Mouse (Mus musculus) intestine, postnatal 0 days (tissue): ENCODE measurements around the gene Inhbe. TPM values are rescaled to one million over a fixed set of nuclear protein-coding genes. Genes with fewer than 3 reads are reported as not detected.
"Not testable (repeated sequence)": the region's sequence is repeated elsewhere in the genome, so short reads cannot be mapped to it uniquely, and the experiment has no call there.

Source experiments
- ATAC-seq: fragments of 200-750 bp; cut with Nextera tagmentation; 2 replicates; pipeline ENCODE4 v1.8.0; 2017; ENCODE audit warnings: mild to moderate bottlenecking, moderate TSS enrichment, moderate library complexity
- H3K27ac ChIP-seq: fragments of 300-500 bp; sonication (generic); 2 replicates; pipeline ENCODE4 v1.5.1; 2014; ENCODE audit warnings: mild to moderate bottlenecking, low read depth, low read length, moderate library complexity
- H3K27me3 ChIP-seq: fragments of 300-500 bp; sonication (generic); replicated peaks from 2 replicates; pipeline ENCODE4 v1.6.1; 2014; ENCODE audit warnings: low read length, mixed read lengths; ENCODE audit not compliant: control insufficient read depth, insufficient read depth
- H3K36me3 ChIP-seq: fragments of 300-500 bp; sonication (generic); 2 replicates; pipeline ENCODE4 v1.6.1; 2014; ENCODE audit warnings: mild to moderate bottlenecking, moderate library complexity; ENCODE audit not compliant: control insufficient read depth, insufficient read depth
- H3K4me1 ChIP-seq: fragments of 300-500 bp; sonication (generic); replicated peaks from 2 replicates; pipeline ENCODE4 v1.6.1; 2014; ENCODE audit warnings: antibody characterized with exemption, low read length, mixed read lengths; ENCODE audit not compliant: control insufficient read depth, insufficient read depth
- H3K4me2 ChIP-seq: fragments of 300-500 bp; sonication (generic); replicated peaks from 2 replicates; pipeline ENCODE4 v1.6.1; 2014; ENCODE audit warnings: low read depth, mild to moderate bottlenecking, moderate library complexity
- H3K4me3 ChIP-seq: fragments of 300-500 bp; sonication (generic); 2 replicates; pipeline ENCODE4 v1.5.1; 2014; ENCODE audit warnings: low read depth, low read length
- H3K9ac ChIP-seq: fragments of 300-500 bp; sonication (generic); 2 replicates; pipeline ENCODE4 v1.6.1; 2014; ENCODE audit warnings: mild to moderate bottlenecking, low read depth, low read length
- H3K9me3 ChIP-seq: fragments of 300-500 bp; sonication (generic); 2 replicates; pipeline ENCODE4 v1.6.1; 2016; ENCODE audit warnings: mixed run types; ENCODE audit not compliant: control insufficient read depth
- CTCF ChIP-seq: sonication (generic); IDR thresholded peaks from 2 replicates; pipeline ENCODE4 v1.5.1; 2016; ENCODE audit warnings: low read depth, mild to moderate bottlenecking, control low read depth, antibody characterized with exemption, moderate library complexity
- WGBS: fragments of 180-500 bp; shearing (Covaris S2); extraction: QIAGEN DNeasy Blood & Tissue Kit; methylation state at CpG from one replicate; pipeline ENCODE4 v1.1.7; 2014; 5-methylcytosine and 5-hydroxymethylcytosine counted together
- polyA plus RNA-seq: library from polyadenylated mRNA; unstranded; fragments of >200 nt; fragmentation: Nextera tagmentation; extraction: Ambion mirVana; gene quantifications from 2 replicates; pipeline ENCODE4 v1.2.1, GENCODE M21; 2015

Inhbe gene
- polyA plus RNA-seq, 1 experiment from 2014 or later: 0.04 TPM

GRCm38 (mm10) chr10:127321621-127322020 lies 32.6 kb downstream of the Inhbe start, which contains the start of gene Arhgap9:
Arhgap9 (plus strand) TSS chr10:127321964.
- H3K4me3 ChIP-seq: no peak within 1 kb of the TSS
- H3K4me2 ChIP-seq: no peak within 1 kb of the TSS
- 0 out of 2 replicates have a peak, but pooled peaks cover 4% of the 10 kb centered on the region for H3K4me1 ChIP-seq
- H3K27me3 ChIP-seq: no peaks in the 10 kb centered on the region
- ATAC-seq: no peak
- no peak within 1 kb of the TSS for H3K9ac ChIP-seq
- WGBS: 74% methylated on average over 3 of the region's 3 CpGs
- no peak for TF ChIP-seq CTCF
- no peaks in the 10 kb centered on the region for H3K36me3 ChIP-seq
- H3K9me3 ChIP-seq: no peaks in the 10 kb centered on the region
- no peak within 1 kb of the TSS for H3K27ac ChIP-seq

GRCm38 (mm10) chr10:127319969-127320368 lies 34.2 kb downstream of the Inhbe start:
- ATAC-seq: no peak
- WGBS: 72% methylated on average over 7 of the region's 7 CpGs
- H3K4me3 ChIP-seq: no peak overlapping the region
- no peak overlapping the region for H3K27ac ChIP-seq
- no peaks in the 10 kb centered on the region for H3K9me3 ChIP-seq
- no peaks in the 10 kb centered on the region for H3K36me3 ChIP-seq
- no peak overlapping the region for H3K9ac ChIP-seq
- H3K4me2 ChIP-seq: no peak overlapping the region
- 0 out of 2 replicates have a peak, but pooled peaks cover 3% of the 10 kb centered on the region for H3K4me1 ChIP-seq
- H3K27me3 ChIP-seq: no peaks in the 10 kb centered on the region
- TF ChIP-seq CTCF: no peak

GRCm38 (mm10) chr10:127318009-127318408 lies 36.2 kb downstream of the Inhbe start:
- Histone ChIP-seq H3K9me3 (no peaks in the 10 kb centered on the region), H3K4me2 (no peak overlapping the region), H3K4me1 (no peaks in the 10 kb centered on the region), H3K27ac (no peak overlapping the region), H3K9ac (no peak overlapping the region), H3K36me3 (no peaks in the 10 kb centered on the region), H3K4me3 (no peak overlapping the region), H3K27me3 (no peaks in the 10 kb centered on the region)
- no peak for TF ChIP-seq CTCF
- no peak for ATAC-seq
- 38% methylated on average over 4 of the region's 4 CpGs for WGBS

GRCm38 (mm10) chr10:127317277-127317676 lies 36.9 kb downstream of the Inhbe start:
- no peaks in the 10 kb centered on the region for H3K4me1 ChIP-seq
- H3K36me3 ChIP-seq: no peaks in the 10 kb centered on the region
- H3K27ac ChIP-seq: no peak overlapping the region
- H3K27me3 ChIP-seq: no peaks in the 10 kb centered on the region
- ATAC-seq: no peak
- WGBS: 65% methylated on average over 2 of the region's 2 CpGs
- H3K9me3 ChIP-seq: no peaks in the 10 kb centered on the region
- no peak overlapping the region for H3K9ac ChIP-seq
- H3K4me2 ChIP-seq: no peak overlapping the region
- H3K4me3 ChIP-seq: no peak overlapping the region
- no peak for TF ChIP-seq CTCF

- H3K27ac ChIP-seq, H3K4me2 ChIP-seq, H3K9me3 ChIP-seq, H3K9ac ChIP-seq, H3K27me3 ChIP-seq, H3K36me3 ChIP-seq, H3K4me3 ChIP-seq, ATAC-seq, H3K4me1 ChIP-seq: not testable (repeated sequence)
- 85% methylated on average over 1 of the region's 1 CpGs for WGBS
Observed at GRCm38 (mm10) chr10:127314950-127315349, 39.3 kb downstream of the Inhbe start.

- 85% methylated on average over 5 of the region's 5 CpGs for WGBS
- not testable (repeated sequence) for H3K36me3 ChIP-seq, H3K27me3 ChIP-seq, H3K4me1 ChIP-seq, H3K9me3 ChIP-seq, H3K4me3 ChIP-seq, H3K27ac ChIP-seq, ATAC-seq, H3K9ac ChIP-seq, H3K4me2 ChIP-seq
Observed at GRCm38 (mm10) chr10:127313516-127313915, 40.7 kb downstream of the Inhbe start.

GRCm38 (mm10) chr10:127312858-127313257 lies 41.4 kb downstream of the Inhbe start:
- no peak overlapping the region for H3K4me3 ChIP-seq
- no peaks in the 10 kb centered on the region for H3K4me1 ChIP-seq
- WGBS: 50% methylated on average over 4 of the region's 4 CpGs
- TF ChIP-seq CTCF: no peak
- H3K4me2 ChIP-seq: no peak overlapping the region
- no peaks in the 10 kb centered on the region for H3K27me3 ChIP-seq
- no peak for ATAC-seq
- peaks cover 10% of the 10 kb centered on the region; the same call in 1 of the 2 replicates for H3K36me3 ChIP-seq
- H3K9ac ChIP-seq: no peak overlapping the region
- no peaks in the 10 kb centered on the region for H3K9me3 ChIP-seq
- no peak overlapping the region for H3K27ac ChIP-seq
